Mouse (Mus musculus) heart, postnatal 0 days (tissue): ENCODE measurements around the gene Kdsr.

ENCODE experiments used
- CTCF ChIP-seq: IDR thresholded peaks from 2 replicates; pipeline ENCODE4 v1.5.1; 2016; ENCODE audit warnings: antibody characterized with exemption, control low read depth, low read depth
- EP300 ChIP-seq: IDR thresholded peaks from 2 replicates; pipeline ENCODE4 v1.6.1; 2016; ENCODE audit warnings: antibody characterized with exemption, low read depth

GRCm38 (mm10) chr1:106738092-106738491 lies 21.4 kb downstream of the Kdsr start:
- TF ChIP-seq CTCF (peak; percentile 28), EP300 (no peak)
